Mouse (Mus musculus) liver, embryonic 14.5 days (tissue): ENCODE measurements around the gene Supt20.

ENCODE experiments used
- CTCF ChIP-seq: IDR thresholded peaks from 2 replicates; pipeline ENCODE4 v1.5.1; 2016; ENCODE audit warnings: antibody characterized with exemption, low read depth, control low read depth
- EP300 ChIP-seq: IDR thresholded peaks from 2 replicates; pipeline ENCODE4 v1.6.1; 2016; ENCODE audit warnings: antibody characterized with exemption, low read depth

GRCm38 (mm10) chr3:54662411-54662810, 30.2 kb upstream of the Supt20 start:
- TF ChIP-seq CTCF (peak; percentile 27), EP300 (no peak)
